Mouse (Mus musculus): ENCODE results near the gene Sept9. TPM values are rescaled to one million over a fixed set of nuclear protein-coding genes. Genes with fewer than 3 reads are reported as not detected.
A peak's percentile ranks its signal among the peaks of the same experiment; 100 is the strongest.

Gene Sept9
- polyA plus RNA-seq, 1 experiment from 2014 or later: 180 TPM

DNA sequence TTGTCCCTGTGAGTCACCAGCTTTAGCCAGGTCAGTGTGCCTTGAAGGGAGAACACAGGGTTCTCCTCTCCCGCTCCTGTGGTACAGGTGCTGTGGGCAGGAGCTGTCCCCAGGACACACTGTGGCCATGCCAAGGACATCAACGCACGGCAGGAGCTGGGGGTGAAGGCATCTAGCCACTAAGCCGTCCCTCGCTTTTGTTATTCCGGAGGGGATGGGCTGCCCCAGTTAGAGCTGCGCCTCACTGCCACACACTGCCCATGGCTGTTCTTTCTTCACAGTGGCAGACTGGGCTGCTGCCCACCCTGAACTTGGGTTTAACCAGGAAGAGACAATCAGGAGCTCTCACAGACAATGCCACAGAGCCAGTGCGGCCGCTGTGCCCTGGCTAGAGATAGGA lies 36.4 kb upstream of the Sept9 start:
- H3K9ac ChIP-seq: no peak overlapping the region
- no peak for ATAC-seq (ENCODE audit: low FRiP score)
- 80% methylated on average over 9 of the region's 9 CpGs for WGBS
- H3K4me3 ChIP-seq (replicated peaks): no peak overlapping the region
- no peak overlapping the region for H3K27ac ChIP-seq
- H3K36me3 ChIP-seq (replicated peaks): peaks cover 18% of the 10 kb centered on the region
- H3K4me2 ChIP-seq: no peak overlapping the region
- no peaks in the 10 kb centered on the region for H3K27me3 ChIP-seq
- no peaks in the 10 kb centered on the region for H3K9me3 ChIP-seq
- no peaks in the 10 kb centered on the region for H3K4me1 ChIP-seq

DNA sequence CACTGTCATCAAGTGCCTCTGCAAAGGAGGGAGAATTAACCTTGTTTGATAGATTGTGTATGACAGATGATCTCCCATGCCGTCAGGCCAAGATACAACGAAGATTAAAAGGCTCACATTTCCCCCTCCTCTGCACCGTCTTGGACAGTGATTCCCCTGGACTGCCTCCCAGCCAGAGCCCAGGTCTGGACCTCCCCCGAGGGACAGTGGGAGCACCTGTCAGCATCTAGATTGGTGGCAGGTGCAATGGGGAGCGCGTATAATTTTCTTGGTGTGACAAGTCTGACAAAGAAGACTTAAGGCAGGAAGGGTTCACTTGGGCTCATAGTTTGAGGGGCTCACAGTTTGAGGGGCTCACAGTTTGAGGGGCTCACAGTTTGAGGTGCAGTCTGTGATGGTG lies 35.7 kb upstream of the Sept9 start:
- H3K9me3 ChIP-seq: no peaks in the 10 kb centered on the region
- H3K27me3 ChIP-seq: no peaks in the 10 kb centered on the region
- H3K27ac ChIP-seq: no peak overlapping the region
- no peak for ATAC-seq (ENCODE audit: low FRiP score)
- 83% methylated on average over 6 of the region's 6 CpGs for WGBS
- H3K9ac ChIP-seq: no peak overlapping the region
- no peaks in the 10 kb centered on the region for H3K4me1 ChIP-seq
- H3K4me3 ChIP-seq (replicated peaks): no peak overlapping the region
- H3K4me2 ChIP-seq: no peak overlapping the region
- H3K36me3 ChIP-seq (replicated peaks): peaks cover 12% of the 10 kb centered on the region

- no peaks in the 10 kb centered on the region; the same call in 1 of the 2 replicates for H3K4me1 ChIP-seq
- H3K27ac ChIP-seq: 0 out of 2 replicates have a peak overlapping the region, but pooled peaks have one; percentile 74
- 88% methylated on average over 20 of the region's 20 CpGs for WGBS
- ATAC-seq (ENCODE audit: low FRiP score): no peak
- H3K4me3 ChIP-seq (replicated peaks): no peak overlapping the region
- H3K27me3 ChIP-seq: no peaks in the 10 kb centered on the region
- H3K9ac ChIP-seq: no peak overlapping the region
- H3K36me3 ChIP-seq (replicated peaks): no peaks in the 10 kb centered on the region
- no peaks in the 10 kb centered on the region for H3K9me3 ChIP-seq
- H3K4me2 ChIP-seq: no peak overlapping the region
These were observed 31.0 kb upstream of the Sept9 start for GRCm38 (mm10) chr11:117168278-117169087.

DNA sequence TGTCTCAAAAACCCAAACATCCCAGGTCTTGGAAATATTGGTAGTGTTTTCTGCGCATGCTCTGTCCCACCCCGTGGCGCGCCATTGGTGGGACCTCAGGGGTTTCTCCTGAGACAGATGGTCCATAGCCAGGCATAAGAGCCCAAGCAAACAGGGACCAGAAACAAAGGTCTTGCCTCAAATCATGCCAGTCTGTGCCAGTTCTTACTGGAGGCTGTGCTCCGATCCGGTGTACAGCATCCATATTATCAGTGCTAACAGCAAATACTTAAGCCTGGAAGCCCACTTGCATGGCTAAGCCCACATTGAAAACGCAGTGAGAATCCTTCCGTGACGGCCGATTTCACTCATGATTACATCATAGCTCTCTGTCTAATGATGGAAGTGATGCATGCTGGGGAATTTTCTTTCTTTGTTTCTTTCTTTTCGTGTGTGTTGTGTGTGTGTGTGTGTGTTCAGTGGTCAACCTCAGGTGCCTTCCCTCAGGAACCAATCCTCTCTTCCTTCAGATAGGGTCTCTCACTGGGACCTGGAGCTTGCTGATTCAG lies 30.3 kb upstream of the Sept9 start:
- 91% methylated on average over 11 of the region's 11 CpGs for WGBS
- no peaks in the 10 kb centered on the region for H3K9me3 ChIP-seq
- H3K9ac ChIP-seq: no peak overlapping the region
- no peak overlapping the region for H3K4me2 ChIP-seq
- H3K36me3 ChIP-seq (replicated peaks): no peaks in the 10 kb centered on the region
- H3K27me3 ChIP-seq: no peaks in the 10 kb centered on the region
- peaks cover under 1% of the 10 kb centered on the region; the same call in 1 of the 2 replicates for H3K4me1 ChIP-seq
- H3K4me3 ChIP-seq (replicated peaks): no peak overlapping the region
- peak overlapping the region; percentile 74 for H3K27ac ChIP-seq
- no peak for ATAC-seq (ENCODE audit: low FRiP score)

DNA sequence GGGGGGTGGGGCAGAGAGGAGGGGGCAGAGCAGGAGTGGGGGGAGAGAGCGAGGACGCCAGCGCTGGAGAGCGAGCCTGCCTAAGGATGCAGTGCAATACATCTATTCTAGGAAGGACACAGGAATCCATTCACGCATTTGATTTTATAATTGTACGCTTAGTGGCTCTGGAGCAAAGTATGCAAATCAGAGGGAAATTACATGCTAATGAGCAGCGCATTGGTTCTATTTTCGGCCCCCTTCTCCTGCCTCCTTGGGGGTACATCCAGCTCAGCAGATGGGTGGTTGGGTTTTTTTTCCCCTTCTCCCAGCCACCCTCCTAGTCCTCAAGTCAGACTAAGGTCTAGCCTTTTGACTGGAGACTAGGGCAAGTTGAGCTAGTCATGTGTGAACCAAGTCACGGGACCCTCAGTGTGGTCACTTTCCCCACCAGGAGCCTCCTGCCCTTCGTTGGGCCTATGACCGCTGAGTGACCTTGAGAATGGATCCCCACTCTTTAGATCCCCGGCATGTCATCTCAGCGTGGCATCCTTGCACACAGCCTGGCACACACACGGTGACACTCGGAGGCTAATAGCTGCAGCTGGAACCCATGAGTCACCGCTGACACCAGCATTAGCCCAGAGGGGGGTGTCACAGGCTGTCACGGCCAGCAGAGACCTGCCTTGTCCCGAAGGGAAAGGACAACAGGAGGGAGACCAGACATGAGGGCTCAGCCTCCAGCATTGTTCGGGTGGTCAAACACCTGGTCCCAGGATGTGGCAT lies 29.5 kb upstream of the Sept9 start:
- 0 out of 2 replicates have a peak, but pooled peaks have one; percentile 36 for ATAC-seq (ENCODE audit: low FRiP score)
- 83% methylated on average over 19 of the region's 19 CpGs for WGBS

DNA sequence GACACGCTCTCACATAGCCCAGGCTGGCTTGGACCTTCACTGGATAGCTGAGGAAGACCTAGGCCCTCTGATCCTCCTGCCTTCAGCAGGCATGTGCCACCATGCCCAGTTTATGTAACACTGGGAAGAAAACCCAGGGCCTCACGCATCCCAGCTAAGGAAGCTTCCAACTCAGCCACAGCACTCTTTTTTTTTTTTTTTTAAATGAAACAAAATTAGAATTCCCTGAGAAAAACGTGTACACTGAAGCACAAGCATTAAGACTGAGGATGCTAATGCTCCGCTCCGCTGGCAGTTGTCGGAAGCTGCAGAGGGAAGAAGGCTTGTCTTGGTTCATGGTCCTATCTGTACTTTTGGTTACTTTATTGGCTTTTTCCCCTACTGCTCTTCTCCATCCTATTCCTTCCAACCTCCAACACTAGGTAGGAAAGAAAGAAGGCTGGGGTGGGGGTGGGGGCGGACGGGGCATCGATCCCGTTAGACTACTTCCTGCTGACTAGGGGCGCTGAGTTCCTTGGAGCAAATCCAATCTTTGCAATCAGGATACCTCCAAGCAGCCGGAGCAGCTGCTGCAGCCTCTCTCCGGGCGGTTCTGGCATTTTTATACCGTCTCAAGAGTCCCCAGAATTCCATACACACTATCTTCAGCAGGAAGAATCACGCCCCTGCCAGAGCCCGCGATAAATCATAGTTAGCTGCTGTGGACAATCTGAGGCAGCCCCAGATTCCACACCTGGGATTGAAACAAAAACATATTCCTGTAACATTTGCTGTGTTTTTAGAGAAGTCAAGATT lies 25.2 kb upstream of the Sept9 start:
- Histone ChIP-seq H3K36me3 (replicated peaks) (no peaks in the 10 kb centered on the region), H3K9me3 (no peaks in the 10 kb centered on the region), H3K4me1 (peaks cover 13% of the 10 kb centered on the region), H3K9ac (no peak overlapping the region), H3K4me3 (replicated peaks) (peak overlapping the region; percentile 26), H3K27ac (peak overlapping the region; percentile 53), H3K27me3 (peaks cover 8% of the 10 kb centered on the region; the same call in 1 of the 2 replicates), H3K4me2 (peak overlapping the region; percentile 49)
- ATAC-seq (ENCODE audit: low FRiP score): no peak
- WGBS: 49% methylated on average over 18 of the region's 18 CpGs

More for the DNA sequence above, 29.5 kb upstream of the Sept9 start:
- no peak overlapping the region for H3K9ac ChIP-seq
- peaks cover 9% of the 10 kb centered on the region for H3K4me1 ChIP-seq
- no peaks in the 10 kb centered on the region for H3K27me3 ChIP-seq
- H3K36me3 ChIP-seq (replicated peaks): no peaks in the 10 kb centered on the region
- no peak overlapping the region for H3K4me2 ChIP-seq
- H3K9me3 ChIP-seq: no peaks in the 10 kb centered on the region
- H3K4me3 ChIP-seq (replicated peaks): no peak overlapping the region
- peak overlapping the region; percentile 74 for H3K27ac ChIP-seq

DNA sequence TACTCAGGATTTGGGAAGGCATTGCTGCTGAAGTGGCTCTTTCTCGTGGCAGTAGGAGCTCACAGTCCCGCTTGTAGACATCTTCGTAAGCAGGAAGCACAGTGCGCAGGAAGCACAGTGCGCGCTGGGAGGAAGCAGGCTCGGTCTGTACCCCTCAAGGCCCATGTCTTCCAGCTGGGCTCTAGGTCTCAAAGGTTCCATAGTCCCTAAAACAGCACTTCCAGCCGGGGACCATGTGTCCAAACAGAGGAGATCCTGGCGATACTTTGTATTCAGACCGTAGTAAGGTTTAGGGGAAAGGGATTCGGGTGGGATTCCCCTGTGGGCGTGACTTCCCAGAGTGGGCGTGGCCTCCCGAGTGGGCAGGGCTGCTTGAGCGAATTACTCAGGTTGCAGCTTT lies 24.5 kb upstream of the Sept9 start:
- H3K4me1 ChIP-seq: peaks cover 13% of the 10 kb centered on the region
- peak overlapping the region; percentile 26 for H3K4me3 ChIP-seq (replicated peaks)
- peak overlapping the region; percentile 49 for H3K4me2 ChIP-seq
- no peak for ATAC-seq (ENCODE audit: low FRiP score)
- peaks cover 8% of the 10 kb centered on the region; the same call in 1 of the 2 replicates for H3K27me3 ChIP-seq
- H3K9me3 ChIP-seq: no peaks in the 10 kb centered on the region
- 52% methylated on average over 15 of the region's 15 CpGs for WGBS
- H3K27ac ChIP-seq: peak overlapping the region; percentile 53; the same call in 1 of the 2 replicates
- H3K9ac ChIP-seq: no peak overlapping the region
- H3K36me3 ChIP-seq (replicated peaks): no peaks in the 10 kb centered on the region

GRCm38 (mm10) chr11:117175472-117175871 lies 24.0 kb upstream of the Sept9 start:
- Histone ChIP-seq H3K27ac (no peak overlapping the region), H3K9ac (no peak overlapping the region), H3K27me3 (peaks cover 8% of the 10 kb centered on the region; the same call in 1 of the 2 replicates), H3K4me2 (no peak overlapping the region), H3K36me3 (replicated peaks) (no peaks in the 10 kb centered on the region), H3K9me3 (peaks cover 4% of the 10 kb centered on the region; the same call in 1 of the 2 replicates), H3K4me3 (replicated peaks) (no peak overlapping the region), H3K4me1 (peaks cover 13% of the 10 kb centered on the region)
- WGBS: 80% methylated on average over 12 of the region's 12 CpGs
- no peak for ATAC-seq (ENCODE audit: low FRiP score)

GRCm38 (mm10) chr11:117176304-117176703 lies 23.2 kb upstream of the Sept9 start:
- Histone ChIP-seq H3K36me3 (replicated peaks) (no peaks in the 10 kb centered on the region), H3K4me3 (replicated peaks) (no peak overlapping the region), H3K27me3 (peaks cover 8% of the 10 kb centered on the region; the same call in 1 of the 2 replicates), H3K9me3 (peaks cover 5% of the 10 kb centered on the region), H3K27ac (no peak overlapping the region), H3K4me1 (peaks cover 13% of the 10 kb centered on the region), H3K4me2 (no peak overlapping the region), H3K9ac (no peak overlapping the region)
- ATAC-seq (ENCODE audit: low FRiP score): peak; percentile 37; the same call in 1 of the 2 replicates
- 38% methylated on average over 5 of the region's 5 CpGs for WGBS

DNA sequence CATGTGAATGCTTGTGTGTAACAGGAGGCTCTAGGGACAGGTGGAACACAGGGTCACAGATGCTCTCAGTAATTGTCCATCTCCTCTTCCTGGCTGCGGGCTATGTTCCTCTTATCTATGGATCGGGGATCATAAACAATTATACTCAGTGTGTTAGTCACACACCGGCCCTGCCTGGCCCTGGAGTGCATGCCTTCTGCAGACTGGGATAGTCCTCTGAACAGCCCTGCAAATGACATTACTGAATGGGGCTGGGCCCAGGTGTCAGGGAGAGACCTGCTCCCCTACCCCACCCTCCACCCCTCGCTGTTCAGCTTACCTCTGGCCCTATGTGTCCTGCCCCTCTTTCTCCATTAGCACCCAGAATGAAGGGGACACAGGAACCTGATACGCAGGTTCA lies 22.6 kb upstream of the Sept9 start:
- no peak overlapping the region for H3K27ac ChIP-seq
- no peak overlapping the region for H3K9ac ChIP-seq
- 79% methylated on average over 5 of the region's 5 CpGs for WGBS
- peak; percentile 55; the same call in 1 of the 2 replicates for ATAC-seq (ENCODE audit: low FRiP score)
- H3K4me2 ChIP-seq: no peak overlapping the region
- peaks cover 8% of the 10 kb centered on the region; the same call in 1 of the 2 replicates for H3K27me3 ChIP-seq
- peaks cover 13% of the 10 kb centered on the region for H3K4me1 ChIP-seq
- H3K9me3 ChIP-seq: peaks cover 10% of the 10 kb centered on the region
- H3K36me3 ChIP-seq (replicated peaks): no peaks in the 10 kb centered on the region
- H3K4me3 ChIP-seq (replicated peaks): no peak overlapping the region

DNA sequence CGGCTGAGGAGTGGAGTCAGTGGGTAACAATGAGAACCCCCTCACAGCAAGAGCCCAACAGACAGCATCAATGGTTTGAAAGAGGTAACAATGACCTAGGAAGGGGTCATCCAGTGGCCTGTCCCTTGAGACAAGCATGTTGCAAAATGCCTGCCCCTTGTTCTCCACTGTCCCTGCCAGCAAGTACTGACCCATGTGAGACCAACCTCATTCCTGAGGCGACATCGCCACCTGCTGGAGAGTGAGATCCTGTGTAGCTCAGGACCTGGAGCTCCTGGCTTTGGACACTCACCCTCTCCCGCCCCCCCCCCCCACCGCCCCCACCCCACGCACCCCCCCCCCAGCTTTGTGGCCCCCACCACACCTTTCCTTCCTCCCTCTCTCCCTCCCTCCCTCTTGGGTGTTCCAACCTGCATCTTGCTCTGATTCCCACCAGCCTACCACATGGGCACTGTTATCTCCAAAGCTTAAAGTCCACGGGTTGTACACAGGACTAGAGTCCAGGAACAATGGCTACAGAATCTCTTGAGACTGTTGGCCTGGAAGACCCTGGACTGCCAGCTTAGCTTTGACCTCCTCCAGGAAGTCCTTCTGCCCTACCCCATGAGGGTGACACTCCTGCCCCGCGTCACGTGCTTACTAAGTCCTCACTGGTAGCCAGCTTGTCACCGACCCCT lies 22.0 kb upstream of the Sept9 start:
- no peak overlapping the region for H3K27ac ChIP-seq
- H3K27me3 ChIP-seq: peaks cover 8% of the 10 kb centered on the region; the same call in 1 of the 2 replicates
- H3K9ac ChIP-seq: no peak overlapping the region
- ATAC-seq (ENCODE audit: low FRiP score): peak; percentile 86
- H3K9me3 ChIP-seq: peaks cover 12% of the 10 kb centered on the region
- H3K36me3 ChIP-seq (replicated peaks): no peaks in the 10 kb centered on the region
- no peak overlapping the region for H3K4me3 ChIP-seq (replicated peaks)
- peaks cover 13% of the 10 kb centered on the region for H3K4me1 ChIP-seq
- 65% methylated on average over 8 of the region's 11 CpGs for WGBS
- H3K4me2 ChIP-seq: no peak overlapping the region
